Mouse (Mus musculus): ENCODE measurements around the gene Med28.

DNA sequence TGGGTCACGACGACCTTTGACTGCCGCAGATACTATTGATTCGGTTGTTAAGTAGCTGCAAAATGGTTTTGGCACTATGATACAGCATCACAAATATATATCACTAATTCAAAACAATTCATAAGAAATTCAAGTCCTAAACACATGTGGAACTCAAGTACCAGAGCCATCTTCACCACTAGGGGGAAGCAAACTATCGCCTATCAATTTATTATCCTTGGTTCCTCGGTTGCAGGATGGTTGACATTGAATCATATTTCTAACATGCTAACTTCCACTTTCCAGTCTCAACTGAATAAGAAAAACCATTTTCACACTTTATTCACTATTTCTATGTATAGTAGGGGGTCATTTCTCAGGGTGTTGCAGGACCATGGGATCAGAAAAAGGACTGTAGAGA lies 45.8 kb upstream of the Med28 start:
- TF ChIP-seq GATA1 (IDR thresholded peaks at IDR 0.05; ENCODE audit: low read length) (no peak), TAL1 (IDR thresholded peaks at IDR 0.05; ENCODE audit: low read length) (no peak)

All from erythroblast, embryonic 14.5 days (primary cell).